Mouse (Mus musculus) liver, embryonic 14.5 days (tissue): Measurements from ENCODE around the gene Psmg3. TPM values are rescaled to one million over a fixed set of nuclear protein-coding genes. Genes with fewer than 3 reads are reported as not detected.

ENCODE experiments used
- ATAC-seq: fragments of 200-750 bp; cut with Nextera tagmentation; 2 replicates; pipeline ENCODE4 v1.8.0; 2017; ENCODE audit warnings: moderate number of reproducible peaks, mild to moderate bottlenecking, moderate library complexity; ENCODE audit not compliant: insufficient read depth
- DNase-seq, 3 experiments: peaks; one replicate each; pipeline ENCODE4 v3.0.0-alpha.2; 2012 to 2013; ENCODE audit warnings: low read depth in 3 of 3, low spot score in 3 of 3
- H3K27ac ChIP-seq: fragments of 300-500 bp; sonication (generic); 2 replicates; pipeline ENCODE4 v1.5.1; 2014; ENCODE audit warnings: moderate library complexity, mild to moderate bottlenecking, control low read depth, inconsistent platforms
- H3K27me3 ChIP-seq: fragments of 300-500 bp; sonication (generic); 2 replicates; pipeline ENCODE4 v1.6.1; 2014; ENCODE audit warnings: mild to moderate bottlenecking, low read length, moderate library complexity; ENCODE audit not compliant: control insufficient read depth, insufficient read depth
- H3K36me3 ChIP-seq: fragments of 300-500 bp; sonication (generic); replicated peaks from 2 replicates; pipeline ENCODE4 v1.6.1; 2014; ENCODE audit warnings: low read depth; ENCODE audit not compliant: control insufficient read depth, insufficient read depth
- H3K4me1 ChIP-seq, 2 experiments: fragments of 200-500 bp in 1 of 2; fragments of 300-500 bp in 1 of 2; sonication (generic) in 1 of 2; replicated peaks; 2 replicates each; pipeline ENCODE4 v1.6.1; 2012 to 2014; ENCODE audit warnings: antibody characterized with exemption in 1 of 2, inconsistent platforms in 1 of 2, low read length in 1 of 2; ENCODE audit not compliant: control insufficient read depth in 2 of 2, insufficient read depth in 2 of 2
- H3K4me2 ChIP-seq: fragments of 300-500 bp; sonication (generic); 2 replicates; pipeline ENCODE4 v1.6.1; 2014; ENCODE audit warnings: low read depth, mild to moderate bottlenecking, control low read depth, moderate library complexity
- H3K4me3 ChIP-seq, 2 experiments: fragments of 200-500 bp in 1 of 2; fragments of 300-500 bp in 1 of 2; sonication (generic) in 1 of 2; 2 replicates each; pipeline ENCODE4 v1.5.1; 2012 to 2014; ENCODE audit warnings: low read depth in 2 of 2, low read length in 2 of 2, mild to moderate bottlenecking in 2 of 2, control low read depth in 1 of 2, inconsistent platforms in 1 of 2, moderate library complexity in 1 of 2; ENCODE audit not compliant: insufficient read depth in 1 of 2
- H3K9ac ChIP-seq: fragments of 300-500 bp; sonication (generic); replicated peaks from 2 replicates; pipeline ENCODE4 v1.6.1; 2014; ENCODE audit warnings: mild to moderate bottlenecking, control low read depth, moderate library complexity
- H3K9me3 ChIP-seq: fragments of 300-500 bp; sonication (generic); 2 replicates; pipeline ENCODE4 v1.6.1; 2016; ENCODE audit warnings: low read length, mixed read lengths; ENCODE audit not compliant: control insufficient read depth
- CTCF ChIP-seq: IDR thresholded peaks from 2 replicates; pipeline ENCODE4 v1.5.1; 2016; ENCODE audit warnings: antibody characterized with exemption, low read depth, control low read depth
- EP300 ChIP-seq: IDR thresholded peaks from 2 replicates; pipeline ENCODE4 v1.6.1; 2016; ENCODE audit warnings: antibody characterized with exemption, low read depth
- WGBS: fragments of 180-500 bp; shearing (Covaris S2); extraction: QIAGEN DNeasy Blood & Tissue Kit; methylation state at CpG from one replicate; pipeline ENCODE4 v1.1.7; 2014; ENCODE audit not compliant: insufficient replicate concordance; 5-methylcytosine and 5-hydroxymethylcytosine counted together
- polyA plus RNA-seq, 2 experiments: library from polyadenylated mRNA; depleted of rRNA in 1 of 2; stranded (reverse) in 1 of 2; unstranded in 1 of 2; fragments of >200 nt; fragmentation: Nextera tagmentation in 1 of 2; extraction: Ambion mirVana in 1 of 2; gene quantifications; 2 replicates each; pipeline versions ENCODE4 v1.2.1 to v1.2.3; 2012 to 2014

The Psmg3 gene
- polyA plus RNA-seq, 2 experiments = 34.5 to 46.5 TPM

DNA sequence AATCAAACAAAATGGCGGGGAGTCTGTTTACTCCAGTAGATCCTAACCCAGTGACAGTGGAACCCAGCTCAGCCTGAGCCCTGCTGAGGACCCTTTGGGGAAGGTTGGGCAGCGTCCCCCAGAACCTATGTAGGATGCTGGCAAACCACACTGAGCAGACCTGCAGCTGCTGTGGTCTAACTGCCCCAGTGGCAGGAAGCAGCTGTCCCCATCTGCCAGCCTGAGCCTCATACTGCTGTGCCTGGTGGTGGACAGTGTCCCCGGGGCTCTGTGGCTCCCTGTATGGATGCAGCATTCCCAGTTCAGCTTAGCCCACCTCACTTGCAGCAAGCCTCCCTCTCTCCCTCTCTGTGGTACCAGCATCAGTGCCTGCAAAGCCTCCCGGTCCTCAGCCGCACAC is 49.7 kb downstream of the Psmg3 start:
- 40% methylated on average over 5 of the region's 5 CpGs for WGBS
- H3K9me3 ChIP-seq = no peaks in the 10 kb centered on the region
- no peak overlapping the region for H3K4me3 ChIP-seq
- H3K27ac ChIP-seq = no peak overlapping the region
- ATAC-seq = no peak
- H3K27me3 ChIP-seq = no peaks in the 10 kb centered on the region
- TF ChIP-seq EP300 (0 out of 2 replicates have a peak, but pooled peaks have one; percentile 25), CTCF (no peak)
- peaks cover 4% of the 10 kb centered on the region for H3K36me3 ChIP-seq
- no peak overlapping the region for H3K9ac ChIP-seq
- peaks cover 0 to 3% of the 10 kb centered on the region in 2 experiments; a peak in 1 of 4 replicates for H3K4me1 ChIP-seq
- DNase-seq = no peak
- no peak overlapping the region for H3K4me2 ChIP-seq

DNA sequence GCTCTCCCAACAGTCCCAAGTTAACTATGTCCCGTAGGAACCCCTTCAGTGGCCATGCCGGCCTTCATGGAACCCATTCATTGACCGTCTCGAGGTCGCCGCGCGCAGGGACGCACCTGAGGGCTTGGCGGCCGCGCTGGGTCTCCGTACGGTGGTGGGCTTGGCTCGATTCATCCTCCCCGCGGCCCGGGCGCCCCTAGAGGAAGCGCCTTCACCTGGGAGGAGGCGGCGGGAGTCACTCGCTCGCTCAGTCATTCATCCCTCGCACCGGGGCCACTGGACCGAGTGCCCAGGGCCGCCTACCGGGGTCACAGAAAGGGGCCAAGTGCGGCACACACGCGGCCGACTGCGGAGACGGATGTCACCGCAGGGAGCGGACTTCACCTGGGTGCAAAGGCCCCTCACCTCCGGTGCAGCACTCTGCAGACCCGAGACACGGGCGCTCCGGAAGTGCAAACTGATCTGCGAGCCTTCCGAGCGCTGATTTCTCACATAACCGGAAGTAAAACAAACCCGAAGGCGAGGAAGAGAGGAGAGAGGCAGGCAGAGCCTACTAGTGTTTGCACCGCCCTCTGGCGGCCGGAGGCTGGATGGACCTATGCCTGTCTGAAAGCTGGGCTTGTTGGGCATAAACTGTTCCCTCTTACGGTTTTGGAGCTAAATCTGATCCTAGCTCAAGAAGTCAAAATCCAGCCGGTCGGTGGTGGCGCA is 51.3 kb downstream of the Psmg3 start, which contains the start of gene Ints1:
Gene Ints1 (minus strand): TSS at position 459 of the 711 bp plus-strand sequence.
- peaks cover 0 to 3% of the 10 kb centered on the region in 2 experiments; a peak in 1 of 4 replicates for H3K4me1 ChIP-seq
- peak; percentile 90 to 92 (median 92) for DNase-seq
- peak within 1 kb of the TSS; percentile 66 to 93 for H3K4me3 ChIP-seq
- TF ChIP-seq EP300 = 0 out of 2 replicates have a peak, but pooled peaks have one; percentile 30
- peak; percentile 97 for TF ChIP-seq CTCF
- ATAC-seq = peak; percentile 90
- peak within 1 kb of the TSS; percentile 4 for H3K27ac ChIP-seq
- H3K36me3 ChIP-seq = peaks cover 19% of the 10 kb centered on the region
- peak within 1 kb of the TSS; percentile 77 for H3K9ac ChIP-seq
- no peaks in the 10 kb centered on the region for H3K9me3 ChIP-seq
- peak within 1 kb of the TSS; percentile 97 for H3K4me2 ChIP-seq
- no peaks in the 10 kb centered on the region for H3K27me3 ChIP-seq
- under 1% methylated on average over 55 of the region's 55 CpGs for WGBS

Other genes starting within 250 kb of the Psmg3 start
- 8.3 and 8.4 TPM in 2 replicates for gene Micall2, start 90.5 kb downstream of the Psmg3 start, polyA plus RNA-seq (2012; rRNA removed)
- 10.3 and 14.4 TPM in 2 replicates for gene Micall2, start 90.5 kb downstream of the Psmg3 start, polyA plus RNA-seq (2014; fragmentation: Nextera tagmentation; extraction: Ambion mirVana)
- gene Ints1, start 51.2 kb downstream of the Psmg3 start, polyA plus RNA-seq (2012; rRNA removed) = 12.1 and 14.5 TPM in 2 replicates
- 13.5 and 17.5 TPM in 2 replicates for gene Ints1, start 51.2 kb downstream of the Psmg3 start, polyA plus RNA-seq (2014; fragmentation: Nextera tagmentation; extraction: Ambion mirVana)
- gene Mafk, start 35.4 kb downstream of the Psmg3 start, polyA plus RNA-seq (2012; rRNA removed) = 21.6 and 23.0 TPM in 2 replicates
- 20.7 and 22.7 TPM in 2 replicates for gene Mafk, start 35.4 kb downstream of the Psmg3 start, polyA plus RNA-seq (2014; fragmentation: Nextera tagmentation; extraction: Ambion mirVana)
- gene Tmem184a, start 7.0 kb downstream of the Psmg3 start, polyA plus RNA-seq (2012; rRNA removed) = 0.75 TPM in 2 replicates
- gene Tmem184a, start 7.0 kb downstream of the Psmg3 start, polyA plus RNA-seq (2014; fragmentation: Nextera tagmentation; extraction: Ambion mirVana) = 0.90 and 1.2 TPM in 2 replicates
- not detected in 2 replicates for gene Gm26938, start 478 bp downstream of the Psmg3 start, polyA plus RNA-seq (2012; rRNA removed)
- gene Gm26938, start 478 bp downstream of the Psmg3 start, polyA plus RNA-seq (2014; fragmentation: Nextera tagmentation; extraction: Ambion mirVana) = not detected in 2 replicates
- gene Elfn1, start 81.1 kb upstream of the Psmg3 start, polyA plus RNA-seq (2012; rRNA removed) = 0.09 and 0.16 TPM in 2 replicates
- gene Elfn1, start 81.1 kb upstream of the Psmg3 start, polyA plus RNA-seq (2014; fragmentation: Nextera tagmentation; extraction: Ambion mirVana) = 0.04 TPM in 1 of 2 replicates, not detected in the other